Mouse (Mus musculus): ENCODE measurements around the gene Gm28308.

- no peak for TF ChIP-seq POLR2A (IDR thresholded peaks at IDR 0.05; ENCODE audit: extremely low read depth, insufficient read depth, low read length)
- no peak for TF ChIP-seq CTCF (IDR thresholded peaks at IDR 0.05; ENCODE audit: extremely low read depth, insufficient read depth, low read length)
These were observed 32.4 kb downstream of the Gm28308 start for GRCm38 (mm10) chr6:52180726-52181125.
